ENCODE assay signal across 21 mouse cellular contexts in genomic region chr11:85189110-85189509, GRCm38 (mm10). TPM values are rescaled to one million over a fixed set of nuclear protein-coding genes. Genes with fewer than 3 reads are reported as not detected.
"Had no signal": no experiment of that assay in that cellular context is flagged by ENCODE, and none has a peak within 500 bp of the region (broad histone marks: within the 10 kb centered on the region; RNA-seq: fewer than 3 reads in every experiment).

No protein-coding gene starts in this region.

- H3K4me1 ChIP-seq: intestine, embryonic 15.5 days; limb, embryonic 15.5 days; megakaryocyte, embryonic 14.5 days; midbrain, embryonic 13.5 days; neural tube, embryonic 12.5 days had no signal

- DNase-seq: kidney, adult 8-10 months; kidney, postnatal 36 days; layer of hippocampus, adult 9-11 months; layer of hippocampus, postnatal 36 days; lung, embryonic 14.5 days; lung, postnatal 10 days; lung, postnatal 4 days; thymus, adult 18-20 months; thymus, postnatal 14 days had no signal

- H3K27me3 ChIP-seq: intestine, embryonic 15.5 days; limb, embryonic 15.5 days; megakaryocyte, embryonic 14.5 days; midbrain, embryonic 13.5 days; neural tube, embryonic 12.5 days had no signal

- H3K4me2 ChIP-seq: intestine, embryonic 15.5 days; limb, embryonic 15.5 days; lung, embryonic 14.5 days; midbrain, embryonic 13.5 days; neural tube, embryonic 12.5 days had no signal

- H3K27ac ChIP-seq: intestine, embryonic 15.5 days; kidney, postnatal 0 days; limb, embryonic 15.5 days; midbrain, embryonic 13.5 days; neural tube, embryonic 12.5 days; stomach, postnatal 0 days had no signal

- H3K9me3 ChIP-seq: intestine, embryonic 15.5 days; limb, embryonic 15.5 days; midbrain, embryonic 13.5 days; neural tube, embryonic 12.5 days had no signal

- H3K9ac ChIP-seq: intestine, embryonic 15.5 days; limb, embryonic 15.5 days; lung, embryonic 14.5 days; midbrain, embryonic 13.5 days; neural tube, embryonic 12.5 days had no signal

- H3K4me3 ChIP-seq: intestine, embryonic 15.5 days; limb, embryonic 15.5 days; megakaryocyte, embryonic 14.5 days; midbrain, embryonic 13.5 days; neural tube, embryonic 12.5 days had no signal

- ATAC-seq: intestine, embryonic 15.5 days; midbrain, embryonic 13.5 days had no signal

RNA-seq across cellular contexts. Expression of gene 1700125H20Rik, which starts 18.9 kb away (rescaled TPM):
- total RNA-seq: layer of hippocampus, adult 18-20 months; layer of hippocampus, postnatal 36 days; left cerebral cortex, adult 8-10 months; monocyte, adult 5-6 weeks; neutrophil, adult 5-6 weeks had no signal
- polyA plus RNA-seq: intestine, embryonic 15.5 days; stomach, postnatal 0 days; urinary bladder, adult 2 months had no signal
